Mouse (Mus musculus) CH12.LX (cell line): ENCODE measurements around the gene Mindy3.

ENCODE experiments used
- ELF1 ChIP-seq: IDR thresholded peaks from 2 replicates; pipeline ENCODE4 v1.6.1; 2014; ENCODE audit warnings: low read depth, mild to moderate bottlenecking, inconsistent platforms, low read length, improper control_type of control experiment
- KAT2A ChIP-seq: IDR thresholded peaks from 2 replicates; pipeline ENCODE4 v1.6.1; 2012; ENCODE audit warnings: low read length, improper control_type of control experiment, inconsistent platforms; ENCODE audit not compliant: insufficient replicate concordance
- ZNF384 ChIP-seq: IDR thresholded peaks from 2 replicates; pipeline ENCODE4 v1.6.1; 2012; ENCODE audit warnings: low read depth, low read length, improper control_type of control experiment, inconsistent platforms

DNA sequence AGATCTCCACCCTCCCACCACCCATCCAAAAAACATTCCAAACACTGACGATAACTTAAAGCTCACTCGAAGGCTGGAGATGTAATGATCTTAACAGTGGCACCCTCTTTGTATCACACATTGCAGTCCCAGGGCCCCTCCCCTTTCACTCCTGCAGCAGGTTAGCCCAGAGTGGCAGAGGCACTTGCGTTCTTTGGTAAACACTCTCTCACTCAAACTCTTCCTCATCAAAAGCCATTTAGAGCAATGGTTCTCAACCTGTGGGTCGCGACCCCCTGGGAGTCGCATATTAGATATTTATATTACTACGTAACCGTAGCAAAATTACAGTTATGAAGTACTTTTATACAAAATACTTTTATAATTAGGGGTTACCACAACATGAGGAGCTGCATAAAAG is 1.1 kb downstream of the Mindy3 start:
- TF ChIP-seq ELF1 (no peak), KAT2A (no peak), ZNF384 (no peak)
